Mouse (Mus musculus): ENCODE data around the gene Sec1. TPM values are rescaled to one million over a fixed set of nuclear protein-coding genes. Genes with fewer than 3 reads are reported as not detected.
A peak's percentile ranks its signal among the peaks of the same experiment; 100 is the strongest.

Gene Sec1
- polyA plus RNA-seq, 1 experiment, result 0.41 TPM

DNA sequence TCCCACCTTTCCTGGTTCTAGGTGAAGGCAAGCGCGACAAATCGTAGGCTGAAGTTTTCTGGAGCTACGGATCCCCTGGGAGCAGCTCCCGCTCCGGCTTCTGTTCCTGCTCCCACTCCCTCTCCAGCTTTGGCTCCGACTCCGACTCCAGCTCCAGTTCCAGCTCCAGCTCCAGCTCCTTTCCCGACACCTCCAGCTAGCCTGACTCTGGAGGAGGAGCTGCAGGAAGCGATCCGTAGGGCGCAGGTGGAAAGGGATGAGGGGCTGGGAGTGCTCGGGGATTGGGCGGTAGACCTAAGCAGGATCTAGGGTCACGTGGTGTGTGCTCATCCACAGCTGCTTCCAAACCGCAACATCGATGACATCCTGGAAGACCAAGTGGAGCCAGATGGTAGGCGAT, 50.0 kb downstream of the Sec1 start:
- Histone ChIP-seq H3K4me3 (no peak overlapping the region), H3ac (ENCODE audit: control insufficient read depth, insufficient read length) (no peak overlapping the region), H3K27me3 (ENCODE audit: control insufficient read depth, insufficient read depth, insufficient read length) (no peaks in the 10 kb centered on the region), H3K4me2 (ENCODE audit: low read depth) (no peak overlapping the region), H3K79me2 (ENCODE audit: control insufficient read depth, insufficient read depth) (no peaks in the 10 kb centered on the region), H3K36me3 (ENCODE audit: control insufficient read depth, insufficient read depth) (no peaks in the 10 kb centered on the region)
- TF ChIP-seq TCF12 (IDR thresholded peaks at IDR 0.05; ENCODE audit: insufficient read depth, poor library complexity, severe bottlenecking) (no peak), MYOG (IDR thresholded peaks at IDR 0.05; ENCODE audit: control insufficient read depth in 1 of 3, insufficient read depth in 1 of 3, insufficient read length in 2 of 3, low read depth in 2 of 3) (peak in 1 of 3 experiments; percentile 22), CEBPB (IDR thresholded peaks at IDR 0.05; ENCODE audit: insufficient read depth, poor library complexity, severe bottlenecking) (no peak), MYOD1 (IDR thresholded peaks at IDR 0.05; ENCODE audit: control insufficient read depth in 1 of 3, insufficient read length in 2 of 3, low read depth in 2 of 3) (no peak), USF1 (IDR thresholded peaks at IDR 0.05; ENCODE audit: low read depth) (peak; percentile 11), MAX (IDR thresholded peaks at IDR 0.05; ENCODE audit: low read depth) (no peak)

DNA sequence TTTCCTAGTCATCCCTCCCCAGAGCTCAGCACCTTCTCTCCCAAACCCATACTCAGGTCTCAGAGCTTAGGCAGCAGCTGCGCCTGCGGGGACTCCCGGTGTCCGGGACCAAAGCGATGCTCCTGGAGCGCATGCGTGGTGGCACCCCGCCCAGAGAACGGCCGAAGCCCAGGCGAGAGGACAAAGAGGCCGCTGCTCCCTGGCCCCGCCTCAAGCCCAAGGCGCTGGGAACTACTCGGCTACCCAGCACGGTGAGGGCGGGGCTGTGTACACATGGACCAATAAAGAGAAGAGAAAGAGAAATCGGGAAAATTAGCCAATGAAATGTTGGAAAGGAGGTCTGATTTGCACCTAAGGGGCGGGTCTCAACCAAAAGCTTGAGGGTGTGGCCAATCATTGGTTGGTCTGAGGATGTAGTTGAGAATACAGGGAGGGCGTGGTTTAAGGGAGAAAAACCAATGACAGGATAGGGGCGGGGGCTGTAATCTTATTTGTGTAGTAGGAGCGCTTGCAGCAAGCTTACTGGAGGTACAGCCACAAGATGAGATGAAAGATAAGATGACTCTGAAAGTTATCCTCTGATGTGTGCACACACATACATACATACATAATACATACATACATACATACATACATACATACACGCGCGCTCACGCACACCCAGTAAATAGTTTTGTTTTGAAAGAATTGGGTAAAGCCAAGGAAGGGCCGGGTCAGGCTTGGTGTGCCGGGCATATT, 50.6 kb downstream of the Sec1 start:
- TF ChIP-seq POLR2A (IDR thresholded peaks at IDR 0.05; ENCODE audit: insufficient read length, low read depth) (peak; percentile 36), REST (IDR thresholded peaks at IDR 0.05; ENCODE audit: insufficient read depth, insufficient read length) (no peak), E2F4 (IDR thresholded peaks at IDR 0.05; ENCODE audit: insufficient read depth) (no peak), MAX (IDR thresholded peaks at IDR 0.05; ENCODE audit: low read depth) (no peak), MYOG (IDR thresholded peaks at IDR 0.05; ENCODE audit: control insufficient read depth in 1 of 3, insufficient read depth in 1 of 3, insufficient read length in 2 of 3, low read depth in 2 of 3) (peak in 1 of 3 experiments; percentile 69), TCF3 (IDR thresholded peaks at IDR 0.05; ENCODE audit: insufficient read length, low read depth) (no peak), TCF12 (IDR thresholded peaks at IDR 0.05; ENCODE audit: insufficient read depth, poor library complexity, severe bottlenecking) (no peak), MYOD1 (IDR thresholded peaks at IDR 0.05; ENCODE audit: control insufficient read depth in 1 of 3, insufficient read length in 2 of 3, low read depth in 2 of 3) (peak in 1 of 3 experiments; percentile 29), POLR2AphosphoS2 (IDR thresholded peaks at IDR 0.05; ENCODE audit: insufficient read length, low read depth) (peak; percentile 29)
- Histone ChIP-seq H3K36me3 (ENCODE audit: control insufficient read depth, insufficient read depth) (no peaks in the 10 kb centered on the region), H3K4me3 (peak overlapping the region; percentile 6), H3K79me2 (ENCODE audit: control insufficient read depth, insufficient read depth) (no peaks in the 10 kb centered on the region), H3K27me3 (ENCODE audit: control insufficient read depth, insufficient read depth, insufficient read length) (no peaks in the 10 kb centered on the region), H3K4me2 (ENCODE audit: low read depth) (peak overlapping the region; percentile 76), H3ac (ENCODE audit: control insufficient read depth, insufficient read length) (no peak overlapping the region)

DNA sequence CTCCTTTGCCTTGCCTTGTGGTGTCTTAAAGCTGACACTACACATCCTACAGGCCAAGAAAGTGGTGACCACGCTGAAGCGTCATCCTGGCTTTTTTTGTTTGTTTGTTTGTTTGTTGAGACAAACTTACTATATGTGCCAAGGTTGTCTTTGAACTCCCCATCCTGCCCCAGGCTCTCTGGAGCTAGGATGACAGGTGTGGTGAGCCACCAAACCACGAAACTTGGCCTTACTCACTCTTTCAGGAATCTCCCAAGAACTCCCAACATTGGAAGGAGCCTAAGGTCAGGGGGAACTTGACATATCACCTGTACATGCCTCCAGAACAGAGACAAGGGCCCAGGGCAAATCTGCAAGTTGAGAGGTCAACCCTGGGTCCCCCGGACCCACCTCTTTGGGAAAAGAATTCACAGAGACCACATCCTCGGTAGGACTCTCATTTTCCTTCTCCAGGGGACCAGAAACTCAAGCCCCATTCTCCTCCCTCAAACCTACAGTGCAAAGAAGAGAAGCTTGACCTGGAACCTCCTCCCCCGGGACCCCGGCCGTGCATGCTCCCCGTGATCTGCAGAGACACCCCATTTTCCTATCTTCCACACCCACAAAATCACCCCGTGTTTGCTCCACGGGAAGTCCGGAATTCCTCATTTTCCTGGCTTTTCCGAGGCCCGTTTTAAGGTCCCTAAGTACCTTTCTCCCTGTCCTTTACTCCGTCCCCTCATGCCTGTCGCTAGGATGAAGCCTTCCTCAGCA, 51.5 kb downstream of the Sec1 start:
- Histone ChIP-seq H3K27me3 (ENCODE audit: control insufficient read depth, insufficient read depth, insufficient read length) (no peaks in the 10 kb centered on the region), H3K4me3 (peak overlapping the region; percentile 6), H3K4me2 (ENCODE audit: low read depth) (peak overlapping the region; percentile 76), H3K79me2 (ENCODE audit: control insufficient read depth, insufficient read depth) (no peaks in the 10 kb centered on the region), H3ac (ENCODE audit: control insufficient read depth, insufficient read length) (no peak overlapping the region), H3K36me3 (ENCODE audit: control insufficient read depth, insufficient read depth) (no peaks in the 10 kb centered on the region)
- no peak for TF ChIP-seq USF1 (IDR thresholded peaks at IDR 0.05; ENCODE audit: low read depth)
- TF ChIP-seq MYOD1 (IDR thresholded peaks at IDR 0.05; ENCODE audit: control insufficient read depth in 1 of 3, insufficient read length in 2 of 3, low read depth in 2 of 3), result peak in 2 of 3 experiments; percentile 25 to 63
- no peak for TF ChIP-seq TCF3 (IDR thresholded peaks at IDR 0.05; ENCODE audit: insufficient read length, low read depth)
- peak in 2 of 3 experiments; percentile 3 to 57 for TF ChIP-seq MYOG (IDR thresholded peaks at IDR 0.05; ENCODE audit: control insufficient read depth in 1 of 3, insufficient read depth in 1 of 3, insufficient read length in 2 of 3, low read depth in 2 of 3)

DNA sequence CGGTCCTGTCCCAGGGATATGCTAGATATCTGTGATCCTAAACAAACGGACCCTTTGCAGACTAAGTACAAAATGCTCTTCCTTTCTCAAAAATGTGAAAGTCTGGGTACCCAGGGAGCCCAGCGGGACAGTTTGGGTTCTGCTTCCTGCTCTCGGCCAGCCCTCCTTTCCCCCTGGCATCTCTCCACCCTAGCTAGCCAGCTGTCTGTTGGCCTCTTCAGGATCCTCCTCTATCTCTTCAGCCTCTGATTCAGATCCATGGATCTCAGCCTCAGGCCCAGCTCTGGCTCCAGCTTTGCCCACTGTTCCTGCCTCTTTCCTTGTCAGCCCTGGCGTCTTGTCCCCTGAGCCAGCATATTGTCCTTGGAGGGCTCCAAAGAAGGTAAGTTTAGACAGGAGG, 52.1 kb downstream of the Sec1 start:
- Histone ChIP-seq H3K36me3 (ENCODE audit: control insufficient read depth, insufficient read depth) (no peaks in the 10 kb centered on the region), H3ac (ENCODE audit: control insufficient read depth, insufficient read length) (no peak overlapping the region), H3K4me2 (ENCODE audit: low read depth) (peak overlapping the region; percentile 76), H3K4me3 (peak overlapping the region; percentile 6), H3K79me2 (ENCODE audit: control insufficient read depth, insufficient read depth) (no peaks in the 10 kb centered on the region), H3K27me3 (ENCODE audit: control insufficient read depth, insufficient read depth, insufficient read length) (no peaks in the 10 kb centered on the region)
- TF ChIP-seq USF1 (IDR thresholded peaks at IDR 0.05; ENCODE audit: low read depth), result no peak
- peak in 1 of 3 experiments; percentile 29 for TF ChIP-seq MYOD1 (IDR thresholded peaks at IDR 0.05; ENCODE audit: control insufficient read depth in 1 of 3, insufficient read length in 2 of 3, low read depth in 2 of 3)
- peak in 1 of 3 experiments; percentile 42 for TF ChIP-seq MYOG (IDR thresholded peaks at IDR 0.05; ENCODE audit: control insufficient read depth in 1 of 3, insufficient read depth in 1 of 3, insufficient read length in 2 of 3, low read depth in 2 of 3)

DNA sequence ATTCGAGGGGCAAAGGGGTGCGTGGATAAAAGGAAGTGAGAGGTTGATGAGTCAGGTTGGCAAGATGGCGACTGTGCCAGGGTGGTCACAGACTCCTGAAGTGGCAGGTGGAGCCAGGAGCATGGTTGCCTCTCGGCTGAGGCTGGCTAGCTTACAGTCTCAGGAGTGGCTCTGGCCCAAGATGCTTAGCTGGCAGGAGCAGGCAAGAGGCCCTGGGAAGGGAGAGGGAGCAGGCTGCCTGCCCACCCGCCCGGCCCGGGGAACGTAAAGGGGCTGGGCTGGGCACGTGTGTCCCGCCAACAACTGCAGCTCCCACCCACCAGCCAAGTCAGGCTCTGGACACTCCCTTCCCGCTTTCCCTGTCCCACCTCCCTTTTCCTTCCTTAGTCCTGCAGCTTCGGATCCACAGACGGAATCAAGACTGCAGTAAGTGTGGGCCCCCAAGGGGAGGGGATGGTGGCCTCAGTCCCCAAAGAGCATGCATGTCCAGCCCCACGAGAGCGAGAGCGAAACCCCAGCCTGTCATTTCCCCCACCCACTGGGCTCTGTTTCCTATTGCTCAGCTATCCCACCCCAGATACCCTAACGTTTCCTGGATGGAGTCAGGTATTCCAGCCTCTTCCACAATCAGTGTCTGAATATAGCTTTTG, 52.7 kb downstream of the Sec1 start:
- H3K27me3 ChIP-seq (ENCODE audit: control insufficient read depth, insufficient read depth, insufficient read length), result no peaks in the 10 kb centered on the region
- H3K36me3 ChIP-seq (ENCODE audit: control insufficient read depth, insufficient read depth), result no peaks in the 10 kb centered on the region
- no peak overlapping the region for H3ac ChIP-seq (ENCODE audit: control insufficient read depth, insufficient read length)
- no peaks in the 10 kb centered on the region for H3K79me2 ChIP-seq (ENCODE audit: control insufficient read depth, insufficient read depth)
- peak in 1 of 3 experiments; percentile 50 for TF ChIP-seq MYOG (IDR thresholded peaks at IDR 0.05; ENCODE audit: control insufficient read depth in 1 of 3, insufficient read depth in 1 of 3, insufficient read length in 2 of 3, low read depth in 2 of 3)
- TF ChIP-seq MAX (IDR thresholded peaks at IDR 0.05; ENCODE audit: low read depth), result no peak
- TF ChIP-seq REST (IDR thresholded peaks at IDR 0.05; ENCODE audit: insufficient read depth, insufficient read length), result no peak
- no peak for TF ChIP-seq USF1 (IDR thresholded peaks at IDR 0.05; ENCODE audit: low read depth)
- peak; percentile 27 for TF ChIP-seq POLR2AphosphoS2 (IDR thresholded peaks at IDR 0.05; ENCODE audit: insufficient read length, low read depth)
- peak in 1 of 3 experiments; percentile 42 for TF ChIP-seq MYOD1 (IDR thresholded peaks at IDR 0.05; ENCODE audit: control insufficient read depth in 1 of 3, insufficient read length in 2 of 3, low read depth in 2 of 3)
- no peak for TF ChIP-seq TCF12 (IDR thresholded peaks at IDR 0.05; ENCODE audit: insufficient read depth, poor library complexity, severe bottlenecking)
- TF ChIP-seq E2F4 (IDR thresholded peaks at IDR 0.05; ENCODE audit: insufficient read depth), result no peak
- TF ChIP-seq POLR2A (IDR thresholded peaks at IDR 0.05; ENCODE audit: insufficient read length, low read depth), result peak; percentile 27
- peak overlapping the region; percentile 16 for H3K4me3 ChIP-seq
- H3K4me2 ChIP-seq (ENCODE audit: low read depth), result peak overlapping the region; percentile 76

Measured in myocyte (in vitro differentiated cells).